Mouse (Mus musculus) liver, embryonic 11.5 days (tissue): ENCODE measurements at regions not wholly inside any gene's neighbourhood (a gene's known extent, or its start where the extent isn't known, plus 50 kb on each side); places are given as distances from the start of the nearest gene placed in this dataset.

ENCODE experiments used
- ATAC-seq: fragments of 200-750 bp; cut with Nextera tagmentation; replicated peaks from 2 replicates; pipeline ENCODE4 v1.8.0; 2017; ENCODE audit warnings: moderate number of reproducible peaks, mild to moderate bottlenecking, moderate TSS enrichment, moderate library complexity; ENCODE audit not compliant: low FRiP score
- DNase-seq: peaks from one replicate; pipeline ENCODE4 v3.0.0-alpha.2; 2017; ENCODE audit warnings: low spot score
- H3K27ac ChIP-seq: fragments of 300-500 bp; sonication (generic); 2 replicates; pipeline ENCODE4 v1.5.1; 2014; ENCODE audit warnings: mild to moderate bottlenecking, low read depth, low read length, control low read depth
- H3K27me3 ChIP-seq: fragments of 300-500 bp; sonication (generic); replicated peaks from 2 replicates; pipeline ENCODE4 v1.6.1; 2014; ENCODE audit warnings: low read length, mixed read lengths; ENCODE audit not compliant: control insufficient read depth, insufficient read depth
- H3K36me3 ChIP-seq: fragments of 300-500 bp; sonication (generic); 2 replicates; pipeline ENCODE4 v1.6.1; 2014; ENCODE audit warnings: mild to moderate bottlenecking, low read length, moderate library complexity, mixed read lengths; ENCODE audit not compliant: control insufficient read depth, insufficient read depth
- H3K4me1 ChIP-seq: fragments of 300-500 bp; sonication (generic); replicated peaks from 2 replicates; pipeline ENCODE4 v1.6.1; 2014; ENCODE audit warnings: low read length, mixed read lengths; ENCODE audit not compliant: control insufficient read depth, insufficient read depth
- H3K4me2 ChIP-seq: fragments of 300-500 bp; sonication (generic); 2 replicates; pipeline ENCODE4 v1.6.1; 2014; ENCODE audit warnings: mild to moderate bottlenecking, control low read depth, moderate library complexity
- H3K4me3 ChIP-seq: fragments of 300-500 bp; sonication (generic); 2 replicates; pipeline ENCODE4 v1.5.1; 2014; ENCODE audit warnings: low read depth, low read length, control low read depth
- H3K9ac ChIP-seq: fragments of 300-500 bp; sonication (generic); 2 replicates; pipeline ENCODE4 v1.6.1; 2014; ENCODE audit warnings: low read depth, low read length, control low read depth
- H3K9me3 ChIP-seq: fragments of 300-500 bp; sonication (generic); 2 replicates; pipeline ENCODE4 v1.6.1; 2016; ENCODE audit warnings: low read length, inconsistent platforms, mixed read lengths; ENCODE audit not compliant: control insufficient read depth
- WGBS: fragments of 180-500 bp; shearing (Covaris S2); extraction: QIAGEN DNeasy Blood & Tissue Kit; methylation state at CpG from one replicate; pipeline ENCODE4 v1.1.7; 2014; 5-methylcytosine and 5-hydroxymethylcytosine counted together

DNA sequence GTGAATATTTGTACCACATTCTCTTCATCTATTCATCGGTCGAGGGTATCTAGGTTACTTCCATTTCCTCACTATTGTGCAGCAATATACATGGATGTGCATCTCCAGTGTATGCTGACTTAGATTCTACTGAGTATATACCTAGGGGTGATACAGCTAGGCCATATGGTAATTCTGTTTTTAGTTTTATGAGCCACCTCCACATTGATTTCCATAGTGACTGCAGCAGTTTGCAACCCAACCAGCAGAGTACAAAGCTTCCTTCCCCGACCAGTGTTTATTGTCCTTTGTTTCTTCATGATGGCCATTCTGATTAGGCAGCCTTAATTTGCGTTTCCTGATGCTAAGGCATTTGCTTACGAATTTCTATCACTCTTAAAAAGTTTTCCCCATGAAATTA is 111.1 kb upstream of the Slc39a10 start:
- no peak overlapping the region for H3K27ac ChIP-seq
- DNase-seq (no peak), ATAC-seq (no peak)
- no peak overlapping the region for H3K9ac ChIP-seq
- 67% methylated on average over 5 of the region's 5 CpGs for WGBS
- no peaks in the 10 kb centered on the region for H3K4me1 ChIP-seq
- no peaks in the 10 kb centered on the region for H3K27me3 ChIP-seq
- no peak overlapping the region for H3K4me2 ChIP-seq
- H3K4me3 ChIP-seq = no peak overlapping the region
- no peaks in the 10 kb centered on the region for H3K9me3 ChIP-seq
- H3K36me3 ChIP-seq = no peaks in the 10 kb centered on the region

GRCm38 (mm10) chr1:46999337-46999736 is 106.7 kb upstream of the Slc39a10 start:
- H3K9me3 ChIP-seq = no peaks in the 10 kb centered on the region
- no peaks in the 10 kb centered on the region for H3K27me3 ChIP-seq
- no peak for ATAC-seq
- no peak overlapping the region for H3K27ac ChIP-seq
- no peak overlapping the region for H3K4me3 ChIP-seq
- no peak overlapping the region for H3K9ac ChIP-seq
- H3K4me1 ChIP-seq = no peaks in the 10 kb centered on the region
- 62% methylated on average over 3 of the region's 3 CpGs for WGBS
- H3K4me2 ChIP-seq = no peak overlapping the region
- DNase-seq = no peak
- H3K36me3 ChIP-seq = no peaks in the 10 kb centered on the region

GRCm38 (mm10) chr1:46985978-46986377 is 93.3 kb upstream of the Slc39a10 start:
- Histone ChIP-seq H3K27ac (no peak overlapping the region), H3K4me3 (no peak overlapping the region), H3K36me3 (no peaks in the 10 kb centered on the region), H3K4me1 (no peaks in the 10 kb centered on the region), H3K9me3 (no peaks in the 10 kb centered on the region), H3K4me2 (no peak overlapping the region), H3K27me3 (no peaks in the 10 kb centered on the region), H3K9ac (no peak overlapping the region)
- 80% methylated on average over 1 of the region's 1 CpGs for WGBS
- no peak for ATAC-seq
- no peak for DNase-seq

- Histone ChIP-seq H3K27ac (no peak overlapping the region), H3K9me3 (peaks cover 3% of the 10 kb centered on the region; the same call in 1 of the 2 replicates), H3K4me3 (no peak overlapping the region), H3K36me3 (no peaks in the 10 kb centered on the region), H3K27me3 (no peaks in the 10 kb centered on the region), H3K4me1 (no peaks in the 10 kb centered on the region), H3K9ac (no peak overlapping the region), H3K4me2 (no peak overlapping the region)
- no peak for DNase-seq
- WGBS = 89% methylated on average over 1 of the region's 1 CpGs
- ATAC-seq = no peak
Measured at GRCm38 (mm10) chr1:46983093-46983492, 90.4 kb upstream of the Slc39a10 start.

GRCm38 (mm10) chr1:46970470-46970869 is 77.8 kb upstream of the Slc39a10 start:
- no peak overlapping the region for H3K27ac ChIP-seq
- WGBS = 28% methylated on average over 3 of the region's 3 CpGs
- no peaks in the 10 kb centered on the region for H3K9me3 ChIP-seq
- H3K4me2 ChIP-seq = no peak overlapping the region
- no peak overlapping the region for H3K4me3 ChIP-seq
- no peak for DNase-seq
- H3K9ac ChIP-seq = no peak overlapping the region
- no peak for ATAC-seq
- H3K36me3 ChIP-seq = no peaks in the 10 kb centered on the region
- no peaks in the 10 kb centered on the region for H3K27me3 ChIP-seq
- no peaks in the 10 kb centered on the region for H3K4me1 ChIP-seq

GRCm38 (mm10) chr1:46968361-46968760 is 75.7 kb upstream of the Slc39a10 start:
- 70% methylated on average over 3 of the region's 3 CpGs for WGBS

DNA sequence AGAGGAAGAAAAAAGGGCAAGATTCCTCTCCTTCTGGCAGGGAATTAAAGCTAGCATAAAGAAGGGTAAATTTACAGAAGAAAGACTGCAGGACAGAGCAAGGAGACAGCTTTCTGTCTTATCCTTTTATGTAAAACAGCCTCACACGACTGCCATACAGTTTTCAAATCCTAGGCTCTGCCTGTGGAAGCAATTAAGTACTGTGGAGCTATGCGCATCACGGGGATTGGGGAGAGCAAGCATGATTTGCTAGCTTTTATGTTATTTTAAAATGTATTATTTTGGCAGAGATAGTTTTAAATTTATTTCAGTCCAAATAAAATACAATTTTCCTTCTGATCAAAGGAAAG is 74.2 kb upstream of the Slc39a10 start:
- H3K27ac ChIP-seq = no peak overlapping the region
- no peak overlapping the region for H3K4me3 ChIP-seq
- H3K27me3 ChIP-seq = no peaks in the 10 kb centered on the region
- no peaks in the 10 kb centered on the region for H3K36me3 ChIP-seq
- DNase-seq = no peak
- no peak overlapping the region for H3K4me2 ChIP-seq
- H3K9ac ChIP-seq = no peak overlapping the region
- H3K4me1 ChIP-seq = no peaks in the 10 kb centered on the region
- ATAC-seq = no peak
- no peaks in the 10 kb centered on the region for H3K9me3 ChIP-seq
- WGBS = 60% methylated on average over 3 of the region's 3 CpGs

More at GRCm38 (mm10) chr1:46968361-46968760, 75.7 kb upstream of the Slc39a10 start:
- Histone ChIP-seq H3K36me3 (no peaks in the 10 kb centered on the region), H3K4me1 (no peaks in the 10 kb centered on the region), H3K4me3 (no peak overlapping the region), H3K27ac (no peak overlapping the region), H3K27me3 (no peaks in the 10 kb centered on the region), H3K9me3 (no peaks in the 10 kb centered on the region), H3K9ac (no peak overlapping the region), H3K4me2 (no peak overlapping the region)
- ATAC-seq (no peak), DNase-seq (no peak)

GRCm38 (mm10) chr1:46965996-46966916 is 73.6 kb upstream of the Slc39a10 start:
- WGBS = 41% methylated on average over 5 of the region's 5 CpGs
- Histone ChIP-seq H3K4me2 (no peak overlapping the region), H3K36me3 (no peaks in the 10 kb centered on the region), H3K4me3 (no peak overlapping the region), H3K27ac (no peak overlapping the region), H3K27me3 (no peaks in the 10 kb centered on the region), H3K9ac (no peak overlapping the region), H3K9me3 (no peaks in the 10 kb centered on the region), H3K4me1 (no peaks in the 10 kb centered on the region)
- no peak for ATAC-seq
- DNase-seq = no peak
